Mouse (Mus musculus) intestine, postnatal 0 days (tissue): ENCODE results near the gene Yars. TPM values are rescaled to one million over a fixed set of nuclear protein-coding genes. Genes with fewer than 3 reads are reported as not detected.

Experiments used
- ATAC-seq: fragments of 200-750 bp; cut with Nextera tagmentation; 2 replicates; pipeline ENCODE4 v1.8.0; 2017; ENCODE audit warnings: mild to moderate bottlenecking, moderate TSS enrichment, moderate library complexity
- H3K27ac ChIP-seq: fragments of 300-500 bp; sonication (generic); 2 replicates; pipeline ENCODE4 v1.5.1; 2014; ENCODE audit warnings: mild to moderate bottlenecking, low read depth, low read length, moderate library complexity
- H3K27me3 ChIP-seq: fragments of 300-500 bp; sonication (generic); replicated peaks from 2 replicates; pipeline ENCODE4 v1.6.1; 2014; ENCODE audit warnings: low read length, mixed read lengths; ENCODE audit not compliant: control insufficient read depth, insufficient read depth
- H3K36me3 ChIP-seq: fragments of 300-500 bp; sonication (generic); 2 replicates; pipeline ENCODE4 v1.6.1; 2014; ENCODE audit warnings: mild to moderate bottlenecking, moderate library complexity; ENCODE audit not compliant: control insufficient read depth, insufficient read depth
- H3K4me1 ChIP-seq: fragments of 300-500 bp; sonication (generic); replicated peaks from 2 replicates; pipeline ENCODE4 v1.6.1; 2014; ENCODE audit warnings: antibody characterized with exemption, low read length, mixed read lengths; ENCODE audit not compliant: control insufficient read depth, insufficient read depth
- H3K4me2 ChIP-seq: fragments of 300-500 bp; sonication (generic); replicated peaks from 2 replicates; pipeline ENCODE4 v1.6.1; 2014; ENCODE audit warnings: low read depth, mild to moderate bottlenecking, moderate library complexity
- H3K4me3 ChIP-seq: fragments of 300-500 bp; sonication (generic); 2 replicates; pipeline ENCODE4 v1.5.1; 2014; ENCODE audit warnings: low read depth, low read length
- H3K9ac ChIP-seq: fragments of 300-500 bp; sonication (generic); 2 replicates; pipeline ENCODE4 v1.6.1; 2014; ENCODE audit warnings: mild to moderate bottlenecking, low read depth, low read length
- H3K9me3 ChIP-seq: fragments of 300-500 bp; sonication (generic); 2 replicates; pipeline ENCODE4 v1.6.1; 2016; ENCODE audit warnings: mixed run types; ENCODE audit not compliant: control insufficient read depth
- CTCF ChIP-seq: sonication (generic); IDR thresholded peaks from 2 replicates; pipeline ENCODE4 v1.5.1; 2016; ENCODE audit warnings: low read depth, mild to moderate bottlenecking, control low read depth, antibody characterized with exemption, moderate library complexity
- WGBS: fragments of 180-500 bp; shearing (Covaris S2); extraction: QIAGEN DNeasy Blood & Tissue Kit; methylation state at CpG from one replicate; pipeline ENCODE4 v1.1.7; 2014; 5-methylcytosine and 5-hydroxymethylcytosine counted together
- polyA plus RNA-seq: library from polyadenylated mRNA; unstranded; fragments of >200 nt; fragmentation: Nextera tagmentation; extraction: Ambion mirVana; gene quantifications from 2 replicates; pipeline ENCODE4 v1.2.1, GENCODE M21; 2015

Gene Yars
- polyA plus RNA-seq, 1 experiment from 2014 or later, result 35.6 TPM

DNA sequence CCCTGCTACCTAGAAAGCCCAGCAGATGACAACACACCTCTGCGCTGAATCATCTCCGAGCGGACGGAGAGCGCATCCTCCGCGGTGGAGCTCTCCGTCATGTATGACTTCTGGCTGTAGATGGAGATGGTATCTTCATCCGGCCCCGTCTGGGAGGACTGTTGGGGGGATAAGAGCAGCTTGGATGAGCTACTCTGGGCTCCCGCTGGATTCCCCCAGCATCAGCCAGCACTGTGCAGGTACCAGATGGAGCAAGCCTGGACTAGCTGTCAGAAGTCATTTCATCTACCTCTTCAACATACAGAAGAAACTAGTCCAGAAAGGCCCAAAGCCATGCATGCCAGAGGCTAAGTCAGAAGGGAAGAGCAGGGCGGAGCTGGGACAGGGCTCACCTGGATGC lies 35.8 kb downstream of the Yars start:
- H3K27ac ChIP-seq, result no peak overlapping the region
- ATAC-seq, result no peak
- no peak overlapping the region for H3K9ac ChIP-seq
- H3K4me2 ChIP-seq, result no peak overlapping the region
- H3K9me3 ChIP-seq, result no peaks in the 10 kb centered on the region
- H3K27me3 ChIP-seq, result no peaks in the 10 kb centered on the region
- H3K36me3 ChIP-seq, result peaks cover 49% of the 10 kb centered on the region
- 96% methylated on average over 12 of the region's 12 CpGs for WGBS
- no peak for TF ChIP-seq CTCF
- H3K4me1 ChIP-seq, result peaks cover 11% of the 10 kb centered on the region
- no peak overlapping the region for H3K4me3 ChIP-seq

- Histone ChIP-seq H3K4me1 (peaks cover 11% of the 10 kb centered on the region), H3K9ac (peak overlapping the region; percentile 34; the same call in 1 of the 2 replicates), H3K27ac (peak overlapping the region; percentile 41; the same call in 1 of the 2 replicates), H3K36me3 (peaks cover 38% of the 10 kb centered on the region), H3K4me3 (no peak overlapping the region), H3K4me2 (peak overlapping the region; percentile 50), H3K9me3 (no peaks in the 10 kb centered on the region), H3K27me3 (no peaks in the 10 kb centered on the region)
- no peak for ATAC-seq
- WGBS, result 15% methylated on average over 5 of the region's 5 CpGs
- TF ChIP-seq CTCF, result no peak
Measured at GRCm38 (mm10) chr4:129226441-129226963, 36.9 kb downstream of the Yars start.

- Histone ChIP-seq H3K4me1 (peaks cover 11% of the 10 kb centered on the region), H3K27me3 (no peaks in the 10 kb centered on the region), H3K4me3 (no peak overlapping the region), H3K9me3 (no peaks in the 10 kb centered on the region), H3K36me3 (peaks cover 29% of the 10 kb centered on the region), H3K9ac (0 out of 2 replicates have a peak overlapping the region, but pooled peaks have one; percentile 11), H3K27ac (no peak overlapping the region; the same call in 1 of the 2 replicates), H3K4me2 (peak overlapping the region; percentile 50)
- WGBS, result 22% methylated on average over 22 of the region's 22 CpGs
- TF ChIP-seq CTCF, result no peak
- ATAC-seq, result no peak
Measured at GRCm38 (mm10) chr4:129227170-129227984, 37.8 kb downstream of the Yars start.

DNA sequence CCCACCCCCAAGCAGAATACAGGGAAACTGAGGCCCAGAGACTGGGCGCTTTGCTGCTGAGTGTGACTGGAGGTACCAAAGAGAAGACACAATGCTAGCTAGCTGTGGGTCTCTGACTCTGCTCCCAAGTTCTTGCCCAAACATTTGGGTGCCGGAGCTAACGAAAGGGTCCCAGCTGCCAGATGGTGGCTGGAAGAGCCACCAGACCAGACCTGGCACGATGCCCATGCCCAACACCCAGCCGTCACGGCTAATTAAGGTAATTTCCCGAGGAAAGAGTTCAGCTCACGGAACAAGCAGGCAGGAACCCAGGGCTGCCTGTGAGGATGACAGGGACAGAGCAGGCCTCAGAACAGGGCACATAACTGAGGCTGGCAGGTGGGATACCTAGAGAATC lies 38.4 kb downstream of the Yars start:
- peak overlapping the region; percentile 28 for H3K9ac ChIP-seq
- H3K4me1 ChIP-seq, result peaks cover 11% of the 10 kb centered on the region
- peaks cover 24% of the 10 kb centered on the region for H3K36me3 ChIP-seq
- 30% methylated on average over 8 of the region's 8 CpGs for WGBS
- H3K4me2 ChIP-seq, result peak overlapping the region; percentile 50
- TF ChIP-seq CTCF, result no peak
- no peak overlapping the region for H3K4me3 ChIP-seq
- H3K9me3 ChIP-seq, result no peaks in the 10 kb centered on the region
- H3K27me3 ChIP-seq, result no peaks in the 10 kb centered on the region
- H3K27ac ChIP-seq, result no peak overlapping the region
- no peak for ATAC-seq

DNA sequence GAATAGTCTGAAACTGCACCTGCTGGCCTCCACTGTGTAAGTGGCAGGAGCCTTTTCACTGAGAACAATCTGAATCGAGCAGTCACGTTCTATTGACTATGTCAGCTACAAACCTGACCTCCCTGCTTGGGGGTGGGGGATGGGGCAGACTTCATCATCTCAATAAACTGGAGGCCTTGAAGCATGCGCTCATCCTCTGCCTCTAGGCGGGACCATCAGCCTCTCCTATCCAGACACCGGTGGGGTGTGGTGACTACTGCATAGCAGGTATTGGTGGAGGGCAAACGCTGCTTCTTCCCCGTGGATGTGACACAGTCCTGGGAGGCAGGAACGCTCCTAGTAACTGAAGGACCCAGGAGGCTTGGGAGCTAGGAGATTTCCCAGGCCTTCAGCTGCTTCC lies 41.4 kb downstream of the Yars start:
- Histone ChIP-seq H3K9ac (no peak overlapping the region), H3K27me3 (no peaks in the 10 kb centered on the region), H3K4me2 (peak overlapping the region; percentile 18), H3K4me3 (no peak overlapping the region), H3K27ac (peak overlapping the region; percentile 76), H3K36me3 (no peaks in the 10 kb centered on the region; the same call in 1 of the 2 replicates), H3K4me1 (peaks cover 11% of the 10 kb centered on the region), H3K9me3 (no peaks in the 10 kb centered on the region)
- no peak for ATAC-seq
- 36% methylated on average over 8 of the region's 8 CpGs for WGBS
- no peak for TF ChIP-seq CTCF

- Histone ChIP-seq H3K36me3 (no peaks in the 10 kb centered on the region; the same call in 1 of the 2 replicates), H3K27me3 (no peaks in the 10 kb centered on the region), H3K4me1 (peaks cover 6% of the 10 kb centered on the region), H3K9me3 (no peaks in the 10 kb centered on the region), H3K27ac (peak overlapping the region; percentile 76), H3K9ac (no peak overlapping the region), H3K4me2 (peak overlapping the region; percentile 18), H3K4me3 (no peak overlapping the region)
- 0 out of 2 replicates have a peak, but pooled peaks have one; percentile 5 for TF ChIP-seq CTCF
- ATAC-seq, result peak; percentile 55
- 40% methylated on average over 12 of the region's 12 CpGs for WGBS
Measured at GRCm38 (mm10) chr4:129231594-129232450, 42.3 kb downstream of the Yars start.
